Mouse (Mus musculus): ENCODE data around the gene Olfr199. TPM values are rescaled to one million over a fixed set of nuclear protein-coding genes. Genes with fewer than 3 reads are reported as not detected.
"Not testable (repeated sequence)": the region's sequence is repeated elsewhere in the genome, so short reads cannot be mapped to it uniquely, and the experiment has no call there.

Olfr199 gene
- polyA plus RNA-seq (2014; fragmentation: Nextera tagmentation; extraction: Ambion mirVana): not detected in 2 replicates

DNA sequence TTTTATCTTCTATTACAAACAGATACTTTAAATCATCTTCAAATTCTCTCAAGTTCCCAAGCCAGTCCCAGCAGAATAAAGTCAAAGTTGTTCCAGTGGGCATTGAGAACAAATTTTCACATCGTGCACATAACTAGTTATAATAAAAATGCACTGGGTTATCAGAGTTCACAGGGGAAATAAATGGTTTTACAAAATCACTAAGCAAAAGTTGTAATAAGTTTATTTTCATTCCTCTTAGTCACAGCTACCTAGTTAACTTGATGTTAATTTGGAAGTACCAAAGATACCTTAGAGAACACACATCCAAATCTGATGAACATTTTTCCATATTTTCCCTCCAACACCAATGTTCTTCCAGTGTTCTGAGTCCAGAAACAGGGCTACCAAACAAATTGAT, at the start of gene Olfr199:
Gene Olfr199 (minus strand): TSS at position 101 of the 400 bp plus-strand sequence.
- H3K36me3 ChIP-seq (ENCODE audit: control insufficient read depth, insufficient read depth, low read length); H3K27me3 ChIP-seq (ENCODE audit: control insufficient read depth, insufficient read depth, low read length); ATAC-seq (replicated peaks; ENCODE audit: insufficient number of reproducible peaks, low FRiP score, low TSS enrichment); H3K9ac ChIP-seq (ENCODE audit: low read depth, low read length); H3K4me3 ChIP-seq (ENCODE audit: low read depth, low read length); H3K27ac ChIP-seq (ENCODE audit: low read depth, low read length); H3K9me3 ChIP-seq (replicated peaks; ENCODE audit: control insufficient read depth, low read length); H3K4me1 ChIP-seq (ENCODE audit: control insufficient read depth, insufficient read depth, low read length); H3K4me2 ChIP-seq: not testable (repeated sequence)
- WGBS (ENCODE audit: insufficient replicate concordance): 76% methylated on average over 1 of the region's 1 CpGs

DNA sequence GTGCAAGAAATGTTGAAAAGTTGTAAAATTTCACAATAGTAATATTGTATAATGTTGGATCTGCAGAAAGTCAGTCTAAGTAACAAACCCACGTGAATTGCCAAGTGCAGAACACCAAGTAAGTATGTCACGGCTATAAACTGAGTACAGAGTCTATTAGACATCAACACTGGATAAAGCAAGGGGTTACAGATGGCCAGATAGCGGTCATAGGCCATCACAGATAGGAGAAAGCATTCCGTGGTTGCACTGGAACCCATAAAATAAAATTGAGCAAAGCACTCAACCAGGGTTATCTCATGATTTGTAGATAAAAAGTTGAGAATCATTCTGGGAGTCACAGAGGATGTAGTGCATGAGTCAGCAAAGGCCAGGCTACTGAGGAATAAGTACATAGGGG, 49.5 kb upstream of the Olfr199 start:
- H3K9me3 ChIP-seq (replicated peaks; ENCODE audit: control insufficient read depth, low read length); H3K4me3 ChIP-seq (ENCODE audit: low read depth, low read length); ATAC-seq (replicated peaks; ENCODE audit: insufficient number of reproducible peaks, low FRiP score, low TSS enrichment); H3K9ac ChIP-seq (ENCODE audit: low read depth, low read length); H3K27me3 ChIP-seq (ENCODE audit: control insufficient read depth, insufficient read depth, low read length); H3K4me2 ChIP-seq; H3K4me1 ChIP-seq (ENCODE audit: control insufficient read depth, insufficient read depth, low read length); H3K36me3 ChIP-seq (ENCODE audit: control insufficient read depth, insufficient read depth, low read length); H3K27ac ChIP-seq (ENCODE audit: low read depth, low read length): not testable (repeated sequence)
- 66% methylated on average over 4 of the region's 4 CpGs for WGBS (ENCODE audit: insufficient replicate concordance)

DNA sequence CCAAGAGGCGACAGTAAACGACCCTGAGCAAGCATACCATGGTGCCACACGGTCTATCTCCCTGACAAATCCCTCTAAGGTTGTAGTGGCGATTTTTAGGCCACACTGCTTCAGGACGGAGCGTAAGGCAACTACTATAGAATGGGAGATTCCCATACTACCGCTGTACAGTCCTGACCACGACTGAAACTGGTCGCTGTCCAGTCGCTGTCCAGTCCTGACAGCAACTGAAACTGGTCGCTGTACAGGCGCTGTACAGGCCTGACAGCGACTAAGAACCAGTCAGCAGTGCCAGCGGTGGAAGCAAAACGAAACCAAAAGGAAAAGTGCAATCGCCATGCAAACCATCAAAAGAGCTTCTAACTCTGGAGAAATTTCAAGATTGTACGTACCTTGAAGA, 30.1 kb upstream of the Olfr199 start:
- WGBS (ENCODE audit: insufficient replicate concordance): 83% methylated on average over 17 of the region's 17 CpGs
- ATAC-seq (replicated peaks; ENCODE audit: insufficient number of reproducible peaks, low FRiP score, low TSS enrichment): no peak

DNA sequence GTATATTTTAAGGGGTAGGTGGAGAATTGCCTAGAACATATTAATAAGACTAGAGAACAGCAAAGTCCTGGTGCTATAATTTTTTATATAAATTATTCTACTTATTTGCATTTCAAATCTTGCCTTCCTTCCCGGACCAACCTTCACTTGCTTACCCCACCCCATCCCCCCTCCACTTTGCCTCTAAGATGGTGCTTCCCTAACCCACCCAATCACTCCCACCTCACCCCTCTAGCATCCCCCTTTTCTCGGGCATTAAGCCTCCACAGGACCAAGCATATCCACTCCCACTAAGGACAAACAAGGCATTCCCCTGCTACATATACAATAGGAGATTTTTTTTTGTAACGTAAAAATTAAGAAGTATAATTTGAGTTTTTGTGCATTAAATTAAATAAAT, 1.7 kb downstream of the Olfr199 start:
- H3K9ac ChIP-seq (ENCODE audit: low read depth, low read length); ATAC-seq (replicated peaks; ENCODE audit: insufficient number of reproducible peaks, low FRiP score, low TSS enrichment); H3K4me1 ChIP-seq (ENCODE audit: control insufficient read depth, insufficient read depth, low read length); H3K4me2 ChIP-seq; H3K27ac ChIP-seq (ENCODE audit: low read depth, low read length); H3K4me3 ChIP-seq (ENCODE audit: low read depth, low read length); H3K9me3 ChIP-seq (replicated peaks; ENCODE audit: control insufficient read depth, low read length); H3K27me3 ChIP-seq (ENCODE audit: control insufficient read depth, insufficient read depth, low read length); H3K36me3 ChIP-seq (ENCODE audit: control insufficient read depth, insufficient read depth, low read length): not testable (repeated sequence)
- 67% methylated on average over 3 of the region's 3 CpGs for WGBS (ENCODE audit: insufficient replicate concordance)

More for the DNA sequence above, 30.1 kb upstream of the Olfr199 start:
- no peaks in the 10 kb centered on the region for H3K27me3 ChIP-seq (ENCODE audit: control insufficient read depth, insufficient read depth, low read length)
- H3K4me1 ChIP-seq (ENCODE audit: control insufficient read depth, insufficient read depth, low read length): no peaks in the 10 kb centered on the region
- no peak overlapping the region for H3K27ac ChIP-seq (ENCODE audit: low read depth, low read length)
- no peaks in the 10 kb centered on the region for H3K9me3 ChIP-seq (replicated peaks; ENCODE audit: control insufficient read depth, low read length)
- H3K36me3 ChIP-seq (ENCODE audit: control insufficient read depth, insufficient read depth, low read length): no peaks in the 10 kb centered on the region
- no peak overlapping the region for H3K9ac ChIP-seq (ENCODE audit: low read depth, low read length)
- no peak overlapping the region for H3K4me2 ChIP-seq
- H3K4me3 ChIP-seq (ENCODE audit: low read depth, low read length): no peak overlapping the region

DNA sequence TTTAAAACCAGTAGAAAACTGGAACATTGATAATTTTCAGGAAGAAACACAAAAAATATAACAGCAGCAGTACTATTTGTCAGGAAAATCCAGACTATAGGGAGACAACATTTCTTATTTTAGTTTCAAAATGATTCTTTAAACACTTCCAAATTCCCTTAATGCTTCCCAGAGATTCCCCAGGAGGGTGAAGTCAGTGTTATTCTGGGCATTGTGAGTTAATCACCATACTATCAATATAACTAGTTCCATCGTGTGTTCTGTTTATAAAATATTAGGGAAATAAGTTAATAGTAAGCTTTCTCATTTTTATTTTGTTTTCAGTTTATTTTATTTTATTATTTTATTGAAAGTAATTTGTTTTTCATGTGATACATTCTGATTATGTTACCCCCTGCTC, 16.1 kb downstream of the Olfr199 start, which contains the start of gene Olfr198:
Gene Olfr198 (minus strand): TSS at position 101 of the 400 bp plus-strand sequence.
- not testable (repeated sequence) for H3K4me2 ChIP-seq; H3K9me3 ChIP-seq (replicated peaks; ENCODE audit: control insufficient read depth, low read length); H3K4me3 ChIP-seq (ENCODE audit: low read depth, low read length); H3K4me1 ChIP-seq (ENCODE audit: control insufficient read depth, insufficient read depth, low read length); H3K27me3 ChIP-seq (ENCODE audit: control insufficient read depth, insufficient read depth, low read length); H3K9ac ChIP-seq (ENCODE audit: low read depth, low read length); H3K27ac ChIP-seq (ENCODE audit: low read depth, low read length); ATAC-seq (replicated peaks; ENCODE audit: insufficient number of reproducible peaks, low FRiP score, low TSS enrichment); H3K36me3 ChIP-seq (ENCODE audit: control insufficient read depth, insufficient read depth, low read length)
- WGBS (ENCODE audit: insufficient replicate concordance): 48% methylated on average over 1 of the region's 1 CpGs

DNA sequence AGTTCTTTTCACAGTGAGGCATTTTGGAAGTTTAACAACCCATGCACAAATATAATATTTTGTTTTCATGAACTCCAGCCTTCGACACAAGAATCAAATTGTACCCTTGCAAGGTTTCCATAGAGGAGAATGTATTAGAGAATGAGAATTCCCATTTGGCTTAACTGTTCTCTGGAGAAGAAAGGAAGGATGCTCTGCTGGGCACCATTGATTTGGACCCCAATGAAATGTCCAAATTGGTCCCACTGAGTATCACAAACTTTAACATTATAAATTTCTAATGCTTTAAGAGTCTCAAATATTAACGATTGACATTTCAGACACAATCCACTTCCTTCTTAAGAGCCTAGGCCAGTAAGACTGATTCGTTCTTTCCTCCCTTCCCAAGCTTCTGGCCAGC, 49.2 kb downstream of the Olfr199 start, which contains the start of gene Olfr196:
Gene Olfr196 (minus strand): TSS at position 101 of the 400 bp plus-strand sequence.
- no peaks in the 10 kb centered on the region for H3K36me3 ChIP-seq (ENCODE audit: control insufficient read depth, insufficient read depth, low read length)
- 67% methylated on average over 3 of the region's 3 CpGs for WGBS (ENCODE audit: insufficient replicate concordance)
- H3K27me3 ChIP-seq (ENCODE audit: control insufficient read depth, insufficient read depth, low read length): no peaks in the 10 kb centered on the region
- ATAC-seq (replicated peaks; ENCODE audit: insufficient number of reproducible peaks, low FRiP score, low TSS enrichment): no peak
- H3K9ac ChIP-seq (ENCODE audit: low read depth, low read length): no peak within 1 kb of the TSS
- no peaks in the 10 kb centered on the region for H3K4me1 ChIP-seq (ENCODE audit: control insufficient read depth, insufficient read depth, low read length)
- H3K4me3 ChIP-seq (ENCODE audit: low read depth, low read length): no peak within 1 kb of the TSS
- no peaks in the 10 kb centered on the region for H3K9me3 ChIP-seq (replicated peaks; ENCODE audit: control insufficient read depth, low read length)
- no peak within 1 kb of the TSS for H3K27ac ChIP-seq (ENCODE audit: low read depth, low read length)
- H3K4me2 ChIP-seq: no peak within 1 kb of the TSS

Other genes with a start within 250 kb of the Olfr199 start
- gene Olfr183, start 224.4 kb downstream of the Olfr199 start, polyA plus RNA-seq (2014; fragmentation: Nextera tagmentation; extraction: Ambion mirVana): not detected in 2 replicates
- gene Olfr186, start 189.5 kb downstream of the Olfr199 start, polyA plus RNA-seq (2014; fragmentation: Nextera tagmentation; extraction: Ambion mirVana): not detected in 2 replicates
- not detected in 2 replicates for gene Olfr187, start 180.0 kb downstream of the Olfr199 start, polyA plus RNA-seq (2014; fragmentation: Nextera tagmentation; extraction: Ambion mirVana)
- not detected in 2 replicates for gene Olfr190, start 141.8 kb downstream of the Olfr199 start, polyA plus RNA-seq (2014; fragmentation: Nextera tagmentation; extraction: Ambion mirVana)
- gene Olfr191, start 129.9 kb downstream of the Olfr199 start, polyA plus RNA-seq (2014; fragmentation: Nextera tagmentation; extraction: Ambion mirVana): not detected in 2 replicates
- gene Olfr193, start 107.9 kb downstream of the Olfr199 start, polyA plus RNA-seq (2014; fragmentation: Nextera tagmentation; extraction: Ambion mirVana): not detected in 2 replicates
- gene Olfr194, start 98.7 kb downstream of the Olfr199 start, polyA plus RNA-seq (2014; fragmentation: Nextera tagmentation; extraction: Ambion mirVana): not detected in 2 replicates
- not detected in 2 replicates for gene Olfr195, start 72.7 kb downstream of the Olfr199 start, polyA plus RNA-seq (2014; fragmentation: Nextera tagmentation; extraction: Ambion mirVana)
- gene Olfr196, start 49.3 kb downstream of the Olfr199 start, polyA plus RNA-seq (2014; fragmentation: Nextera tagmentation; extraction: Ambion mirVana): not detected in 2 replicates
- gene Olfr198, start 16.2 kb downstream of the Olfr199 start, polyA plus RNA-seq (2014; fragmentation: Nextera tagmentation; extraction: Ambion mirVana): not detected in 2 replicates
- gene Olfr201, start 52.9 kb upstream of the Olfr199 start, polyA plus RNA-seq (2014; fragmentation: Nextera tagmentation; extraction: Ambion mirVana): not detected in 2 replicates
- gene Olfr202, start 67.0 kb upstream of the Olfr199 start, polyA plus RNA-seq (2014; fragmentation: Nextera tagmentation; extraction: Ambion mirVana): not detected in 2 replicates
- not detected in 2 replicates for gene Olfr203, start 79.1 kb upstream of the Olfr199 start, polyA plus RNA-seq (2014; fragmentation: Nextera tagmentation; extraction: Ambion mirVana)
- not detected in 2 replicates for gene Olfr204, start 98.5 kb upstream of the Olfr199 start, polyA plus RNA-seq (2014; fragmentation: Nextera tagmentation; extraction: Ambion mirVana)
- not detected in 2 replicates for gene Olfr205, start 111.4 kb upstream of the Olfr199 start, polyA plus RNA-seq (2014; fragmentation: Nextera tagmentation; extraction: Ambion mirVana)
- not detected in 2 replicates for gene Olfr206, start 129.5 kb upstream of the Olfr199 start, polyA plus RNA-seq (2014; fragmentation: Nextera tagmentation; extraction: Ambion mirVana)
- gene Olfr209, start 144.2 kb upstream of the Olfr199 start, polyA plus RNA-seq (2014; fragmentation: Nextera tagmentation; extraction: Ambion mirVana): not detected in 2 replicates
- 0.08 TPM in 1 of 2 replicates, not detected in the other for gene Gabrr3, start 187.6 kb upstream of the Olfr199 start, polyA plus RNA-seq (2014; fragmentation: Nextera tagmentation; extraction: Ambion mirVana)